Mouse (Mus musculus): ENCODE results near the gene Mbnl2. TPM values are rescaled to one million over a fixed set of nuclear protein-coding genes. Genes with fewer than 3 reads are reported as not detected.

Mbnl2 gene
- polyA plus RNA-seq, 1 experiment from 2014 or later: 28.9 TPM

GRCm38 (mm10) chr14:120336380-120336779 is 60.9 kb downstream of the Mbnl2 start:
- H3K4me3 ChIP-seq (replicated peaks): no peak overlapping the region
- no peak overlapping the region for H3K9ac ChIP-seq (replicated peaks)
- 43% methylated on average over 7 of the region's 7 CpGs for WGBS
- H3K4me2 ChIP-seq: no peak overlapping the region
- no peaks in the 10 kb centered on the region for H3K36me3 ChIP-seq
- H3K27me3 ChIP-seq (replicated peaks): no peaks in the 10 kb centered on the region
- no peaks in the 10 kb centered on the region for H3K9me3 ChIP-seq (replicated peaks)
- no peak overlapping the region for H3K27ac ChIP-seq (replicated peaks)
- peaks cover 23% of the 10 kb centered on the region for H3K4me1 ChIP-seq
- no peak for ATAC-seq (ENCODE audit: low FRiP score)

GRCm38 (mm10) chr14:120336841-120337240 is 61.4 kb downstream of the Mbnl2 start:
- no peak for ATAC-seq (ENCODE audit: low FRiP score)
- Histone ChIP-seq H3K9me3 (replicated peaks) (no peaks in the 10 kb centered on the region), H3K4me2 (no peak overlapping the region), H3K4me3 (replicated peaks) (no peak overlapping the region), H3K36me3 (no peaks in the 10 kb centered on the region), H3K27me3 (replicated peaks) (no peaks in the 10 kb centered on the region), H3K4me1 (peaks cover 23% of the 10 kb centered on the region), H3K9ac (replicated peaks) (no peak overlapping the region), H3K27ac (replicated peaks) (no peak overlapping the region)
- WGBS: 73% methylated on average over 8 of the region's 8 CpGs

GRCm38 (mm10) chr14:120337731-120338462 is 62.4 kb downstream of the Mbnl2 start:
- H3K4me2 ChIP-seq: no peak overlapping the region
- WGBS: 29% methylated on average over 7 of the region's 7 CpGs
- H3K9ac ChIP-seq (replicated peaks): no peak overlapping the region
- H3K27ac ChIP-seq (replicated peaks): peak overlapping the region; percentile 13; the same call in 1 of the 2 replicates
- no peaks in the 10 kb centered on the region for H3K9me3 ChIP-seq (replicated peaks)
- H3K36me3 ChIP-seq: no peaks in the 10 kb centered on the region
- H3K4me3 ChIP-seq (replicated peaks): no peak overlapping the region
- peaks cover 23% of the 10 kb centered on the region for H3K4me1 ChIP-seq
- no peaks in the 10 kb centered on the region for H3K27me3 ChIP-seq (replicated peaks)
- no peak for ATAC-seq (ENCODE audit: low FRiP score)

GRCm38 (mm10) chr14:120338706-120339105 is 63.2 kb downstream of the Mbnl2 start:
- WGBS: 76% methylated on average over 3 of the region's 3 CpGs
- Histone ChIP-seq H3K27me3 (replicated peaks) (no peaks in the 10 kb centered on the region), H3K9me3 (replicated peaks) (no peaks in the 10 kb centered on the region), H3K9ac (replicated peaks) (no peak overlapping the region), H3K4me1 (peaks cover 23% of the 10 kb centered on the region), H3K36me3 (no peaks in the 10 kb centered on the region), H3K27ac (replicated peaks) (no peak overlapping the region), H3K4me3 (replicated peaks) (no peak overlapping the region), H3K4me2 (no peak overlapping the region)
- no peak for ATAC-seq (ENCODE audit: low FRiP score)

- ATAC-seq (ENCODE audit: low FRiP score): no peak
- Histone ChIP-seq H3K9ac (replicated peaks) (no peak overlapping the region), H3K27ac (replicated peaks) (no peak overlapping the region), H3K4me2 (no peak overlapping the region), H3K4me3 (replicated peaks) (no peak overlapping the region), H3K4me1 (peaks cover 12% of the 10 kb centered on the region), H3K9me3 (replicated peaks) (no peaks in the 10 kb centered on the region), H3K27me3 (replicated peaks) (no peaks in the 10 kb centered on the region), H3K36me3 (0 out of 2 replicates have a peak, but pooled peaks cover 2% of the 10 kb centered on the region)
- WGBS: 87% methylated on average over 6 of the region's 6 CpGs
These were observed 66.4 kb downstream of the Mbnl2 start for GRCm38 (mm10) chr14:120341912-120342311.

GRCm38 (mm10) chr14:120342321-120342720 is 66.9 kb downstream of the Mbnl2 start:
- no peak overlapping the region for H3K4me2 ChIP-seq
- no peaks in the 10 kb centered on the region for H3K9me3 ChIP-seq (replicated peaks)
- H3K4me1 ChIP-seq: peaks cover 10% of the 10 kb centered on the region
- H3K27me3 ChIP-seq (replicated peaks): no peaks in the 10 kb centered on the region
- H3K4me3 ChIP-seq (replicated peaks): no peak overlapping the region
- 78% methylated on average over 7 of the region's 7 CpGs for WGBS
- 0 out of 2 replicates have a peak, but pooled peaks cover 2% of the 10 kb centered on the region for H3K36me3 ChIP-seq
- no peak overlapping the region for H3K9ac ChIP-seq (replicated peaks)
- no peak overlapping the region for H3K27ac ChIP-seq (replicated peaks)
- no peak for ATAC-seq (ENCODE audit: low FRiP score)

- Histone ChIP-seq H3K27ac (replicated peaks) (no peak overlapping the region), H3K27me3 (replicated peaks) (no peaks in the 10 kb centered on the region), H3K4me2 (no peak overlapping the region), H3K9ac (replicated peaks) (no peak overlapping the region), H3K4me1 (no peaks in the 10 kb centered on the region), H3K9me3 (replicated peaks) (no peaks in the 10 kb centered on the region), H3K36me3 (0 out of 2 replicates have a peak, but pooled peaks cover 2% of the 10 kb centered on the region), H3K4me3 (replicated peaks) (no peak overlapping the region)
- 95% methylated on average over 4 of the region's 4 CpGs for WGBS
- ATAC-seq (ENCODE audit: low FRiP score): no peak
These were observed 69.2 kb downstream of the Mbnl2 start for GRCm38 (mm10) chr14:120344641-120345040.

GRCm38 (mm10) chr14:120347410-120348315 is 72.2 kb downstream of the Mbnl2 start:
- WGBS: 86% methylated on average over 11 of the region's 11 CpGs
- H3K4me2 ChIP-seq: no peak overlapping the region

GRCm38 (mm10) chr14:120349332-120349731 is 73.9 kb downstream of the Mbnl2 start:
- no peak for ATAC-seq (ENCODE audit: low FRiP score)
- WGBS: 75% methylated on average over 4 of the region's 4 CpGs
- H3K4me2 ChIP-seq: no peak overlapping the region
- no peaks in the 10 kb centered on the region for H3K9me3 ChIP-seq (replicated peaks)
- peaks cover 14% of the 10 kb centered on the region; the same call in 1 of the 2 replicates for H3K4me1 ChIP-seq
- no peak overlapping the region for H3K9ac ChIP-seq (replicated peaks)
- peak overlapping the region; percentile 28; the same call in 1 of the 2 replicates for H3K27ac ChIP-seq (replicated peaks)
- H3K4me3 ChIP-seq (replicated peaks): no peak overlapping the region
- 0 out of 2 replicates have a peak, but pooled peaks cover 2% of the 10 kb centered on the region for H3K36me3 ChIP-seq
- no peaks in the 10 kb centered on the region for H3K27me3 ChIP-seq (replicated peaks)

More at GRCm38 (mm10) chr14:120347410-120348315, 72.2 kb downstream of the Mbnl2 start:
- Histone ChIP-seq H3K27me3 (replicated peaks) (no peaks in the 10 kb centered on the region), H3K4me3 (replicated peaks) (no peak overlapping the region), H3K36me3 (0 out of 2 replicates have a peak, but pooled peaks cover 2% of the 10 kb centered on the region), H3K27ac (replicated peaks) (no peak overlapping the region), H3K4me1 (peaks cover 7% of the 10 kb centered on the region; the same call in 1 of the 2 replicates), H3K9ac (replicated peaks) (no peak overlapping the region), H3K9me3 (replicated peaks) (no peaks in the 10 kb centered on the region)
- ATAC-seq (ENCODE audit: low FRiP score): no peak

GRCm38 (mm10) chr14:120352136-120352843 is 76.8 kb downstream of the Mbnl2 start:
- no peak for ATAC-seq (ENCODE audit: low FRiP score)
- peaks cover 22% of the 10 kb centered on the region for H3K4me1 ChIP-seq

GRCm38 (mm10) chr14:120353211-120353610 is 77.7 kb downstream of the Mbnl2 start:
- WGBS: 80% methylated on average over 11 of the region's 11 CpGs
- H3K4me2 ChIP-seq: no peak overlapping the region
- H3K9me3 ChIP-seq (replicated peaks): no peaks in the 10 kb centered on the region
- H3K36me3 ChIP-seq: no peaks in the 10 kb centered on the region
- no peak overlapping the region for H3K9ac ChIP-seq (replicated peaks)
- ATAC-seq (ENCODE audit: low FRiP score): no peak
- H3K27me3 ChIP-seq (replicated peaks): no peaks in the 10 kb centered on the region
- H3K4me1 ChIP-seq: peaks cover 22% of the 10 kb centered on the region
- H3K4me3 ChIP-seq (replicated peaks): no peak overlapping the region
- H3K27ac ChIP-seq (replicated peaks): no peak overlapping the region

More at GRCm38 (mm10) chr14:120352136-120352843, 76.8 kb downstream of the Mbnl2 start:
- Histone ChIP-seq H3K36me3 (no peaks in the 10 kb centered on the region), H3K9ac (replicated peaks) (no peak overlapping the region), H3K27me3 (replicated peaks) (no peaks in the 10 kb centered on the region), H3K27ac (replicated peaks) (no peak overlapping the region), H3K4me2 (no peak overlapping the region), H3K9me3 (replicated peaks) (no peaks in the 10 kb centered on the region), H3K4me3 (replicated peaks) (no peak overlapping the region)
- WGBS: 73% methylated on average over 14 of the region's 14 CpGs
